Mouse (Mus musculus) embryonic facial prominence, embryonic 12.5 days (tissue): ENCODE measurements around the gene Rab8a. TPM values are rescaled to one million over a fixed set of nuclear protein-coding genes. Genes with fewer than 3 reads are reported as not detected.

ENCODE experiments used
- ATAC-seq: fragments of 200-750 bp; cut with Nextera tagmentation; 2 replicates; pipeline ENCODE4 v1.8.0; 2017; ENCODE audit not compliant: insufficient number of reproducible peaks, insufficient read depth, low FRiP score, low TSS enrichment
- H3K27ac ChIP-seq: fragments of 300-500 bp; sonication (generic); 2 replicates; pipeline ENCODE4 v1.5.1; 2016; ENCODE audit warnings: mild to moderate bottlenecking
- H3K27me3 ChIP-seq: fragments of 300-500 bp; sonication (generic); 2 replicates; pipeline ENCODE4 v1.6.1; 2016; ENCODE audit warnings: mild to moderate bottlenecking, moderate library complexity
- H3K36me3 ChIP-seq: fragments of 300-500 bp; sonication (generic); 2 replicates; pipeline ENCODE4 v1.6.1; 2016; ENCODE audit warnings: mild to moderate bottlenecking
- H3K4me1 ChIP-seq: fragments of 300-500 bp; sonication (generic); 2 replicates; pipeline ENCODE4 v1.6.1; 2016
- H3K4me2 ChIP-seq: fragments of 300-500 bp; sonication (generic); replicated peaks from 2 replicates; pipeline ENCODE4 v1.6.1; 2016; ENCODE audit warnings: mild to moderate bottlenecking, moderate library complexity
- H3K4me3 ChIP-seq: fragments of 300-500 bp; sonication (generic); 2 replicates; pipeline ENCODE4 v1.5.1; 2016; ENCODE audit warnings: mild to moderate bottlenecking
- H3K9ac ChIP-seq: fragments of 300-500 bp; sonication (generic); 2 replicates; pipeline ENCODE4 v1.6.1; 2016; ENCODE audit warnings: mild to moderate bottlenecking, moderate library complexity
- H3K9me3 ChIP-seq: fragments of 300-500 bp; sonication (generic); 2 replicates; pipeline ENCODE4 v1.6.1; 2016; ENCODE audit warnings: mild to moderate bottlenecking, moderate library complexity
- WGBS: fragments of 180-500 bp; shearing (Covaris S2); methylation state at CpG from one replicate; pipeline ENCODE4 v1.1.7; 2016; 5-methylcytosine and 5-hydroxymethylcytosine counted together
- polyA plus RNA-seq: library from polyadenylated mRNA; unstranded; fragments of >200 nt; fragmentation: Nextera tagmentation; extraction: Ambion mirVana; gene quantifications from 2 replicates; pipeline ENCODE4 v1.2.1, GENCODE M21; 2016

Rab8a gene
- polyA plus RNA-seq, 1 experiment from 2014 or later = 123 TPM

- no peak for ATAC-seq
- Histone ChIP-seq H3K36me3 (peaks cover 89% of the 10 kb centered on the region), H3K4me1 (no peaks in the 10 kb centered on the region), H3K4me3 (no peak overlapping the region), H3K27ac (no peak overlapping the region), H3K9ac (no peak overlapping the region), H3K4me2 (no peak overlapping the region), H3K9me3 (no peaks in the 10 kb centered on the region), H3K27me3 (no peaks in the 10 kb centered on the region)
- WGBS = 73% methylated on average over 1 of the region's 1 CpGs
These were observed 11.9 kb upstream of the Rab8a start for GRCm38 (mm10) chr8:72149056-72149455.

GRCm38 (mm10) chr8:72151418-72152078, 9.5 kb upstream of the Rab8a start:
- Histone ChIP-seq H3K4me1 (no peaks in the 10 kb centered on the region), H3K27me3 (no peaks in the 10 kb centered on the region), H3K4me2 (no peak overlapping the region), H3K27ac (no peak overlapping the region), H3K9me3 (no peaks in the 10 kb centered on the region), H3K9ac (no peak overlapping the region), H3K4me3 (no peak overlapping the region), H3K36me3 (peaks cover 70% of the 10 kb centered on the region)
- WGBS = 86% methylated on average over 3 of the region's 3 CpGs
- no peak for ATAC-seq

- Histone ChIP-seq H3K36me3 (peaks cover 52% of the 10 kb centered on the region), H3K4me3 (no peak overlapping the region), H3K27ac (no peak overlapping the region), H3K9me3 (no peaks in the 10 kb centered on the region), H3K4me2 (no peak overlapping the region), H3K9ac (no peak overlapping the region), H3K27me3 (no peaks in the 10 kb centered on the region), H3K4me1 (no peaks in the 10 kb centered on the region)
- ATAC-seq = no peak
These were observed 7.6 kb upstream of the Rab8a start for GRCm38 (mm10) chr8:72153382-72153781.

- 84% methylated on average over 2 of the region's 2 CpGs for WGBS
- no peak overlapping the region for H3K9ac ChIP-seq
- peaks cover 15% of the 10 kb centered on the region for H3K4me1 ChIP-seq
- no peak overlapping the region for H3K4me2 ChIP-seq
- no peak overlapping the region for H3K4me3 ChIP-seq
- no peak overlapping the region for H3K27ac ChIP-seq
- no peaks in the 10 kb centered on the region for H3K27me3 ChIP-seq
- H3K9me3 ChIP-seq = no peaks in the 10 kb centered on the region
- H3K36me3 ChIP-seq = peaks cover 12% of the 10 kb centered on the region; the same call in 1 of the 2 replicates
- ATAC-seq = no peak
These were observed 2.9 kb upstream of the Rab8a start for GRCm38 (mm10) chr8:72158096-72158495.

GRCm38 (mm10) chr8:72158726-72159125, 2.3 kb upstream of the Rab8a start:
- Histone ChIP-seq H3K9ac (no peak overlapping the region), H3K9me3 (no peaks in the 10 kb centered on the region), H3K4me1 (peaks cover 15% of the 10 kb centered on the region), H3K36me3 (peaks cover 5% of the 10 kb centered on the region; the same call in 1 of the 2 replicates), H3K4me3 (no peak overlapping the region), H3K4me2 (no peak overlapping the region), H3K27me3 (no peaks in the 10 kb centered on the region), H3K27ac (no peak overlapping the region)
- ATAC-seq = no peak
- 82% methylated on average over 3 of the region's 3 CpGs for WGBS

- Histone ChIP-seq H3K27ac (no peak overlapping the region), H3K9ac (no peak overlapping the region), H3K27me3 (no peaks in the 10 kb centered on the region), H3K4me1 (peaks cover 15% of the 10 kb centered on the region), H3K9me3 (no peaks in the 10 kb centered on the region), H3K4me2 (peak overlapping the region; percentile 48), H3K36me3 (peaks cover 8% of the 10 kb centered on the region; the same call in 1 of the 2 replicates), H3K4me3 (peak overlapping the region; percentile 97)
- WGBS = 81% methylated on average over 3 of the region's 3 CpGs
- no peak for ATAC-seq
These were observed 993 bp upstream of the Rab8a start for GRCm38 (mm10) chr8:72160007-72160406.

GRCm38 (mm10) chr8:72162821-72163220, 1.8 kb downstream of the Rab8a start:
- no peak overlapping the region for H3K4me3 ChIP-seq

GRCm38 (mm10) chr8:72169098-72169668, 8.2 kb downstream of the Rab8a start:
- H3K36me3 ChIP-seq = peaks cover 78% of the 10 kb centered on the region
- 93% methylated on average over 3 of the region's 3 CpGs for WGBS
- H3K27me3 ChIP-seq = no peaks in the 10 kb centered on the region
- H3K4me3 ChIP-seq = no peak overlapping the region
- H3K9ac ChIP-seq = no peak overlapping the region
- H3K4me2 ChIP-seq = no peak overlapping the region
- no peaks in the 10 kb centered on the region for H3K4me1 ChIP-seq
- H3K27ac ChIP-seq = no peak overlapping the region
- H3K9me3 ChIP-seq = no peaks in the 10 kb centered on the region
- ATAC-seq = no peak

More at GRCm38 (mm10) chr8:72162821-72163220, 1.8 kb downstream of the Rab8a start:
- H3K9ac ChIP-seq = no peak overlapping the region
- peaks cover 17% of the 10 kb centered on the region for H3K36me3 ChIP-seq
- H3K4me1 ChIP-seq = peaks cover 15% of the 10 kb centered on the region
- H3K9me3 ChIP-seq = no peaks in the 10 kb centered on the region
- H3K4me2 ChIP-seq = no peak overlapping the region
- H3K27ac ChIP-seq = no peak overlapping the region
- no peaks in the 10 kb centered on the region for H3K27me3 ChIP-seq
- no peak for ATAC-seq

- H3K36me3 ChIP-seq = peaks cover 77% of the 10 kb centered on the region
- 85% methylated on average over 3 of the region's 3 CpGs for WGBS
- no peak for ATAC-seq
- H3K9ac ChIP-seq = no peak overlapping the region
- H3K9me3 ChIP-seq = no peaks in the 10 kb centered on the region
- no peak overlapping the region for H3K27ac ChIP-seq
- no peaks in the 10 kb centered on the region for H3K27me3 ChIP-seq
- no peak overlapping the region for H3K4me3 ChIP-seq
- no peaks in the 10 kb centered on the region for H3K4me1 ChIP-seq
- no peak overlapping the region for H3K4me2 ChIP-seq
These were observed 8.8 kb downstream of the Rab8a start for GRCm38 (mm10) chr8:72169681-72170249.

- H3K36me3 ChIP-seq = peaks cover 91% of the 10 kb centered on the region
- 66% methylated on average over 5 of the region's 5 CpGs for WGBS
- no peaks in the 10 kb centered on the region for H3K4me1 ChIP-seq
- H3K4me3 ChIP-seq = no peak overlapping the region
- no peak overlapping the region for H3K9ac ChIP-seq
- no peaks in the 10 kb centered on the region for H3K27me3 ChIP-seq
- no peaks in the 10 kb centered on the region for H3K9me3 ChIP-seq
- no peak overlapping the region for H3K4me2 ChIP-seq
- peak; percentile 36; the same call in 1 of the 2 replicates for ATAC-seq
- H3K27ac ChIP-seq = no peak overlapping the region
These were observed 16.4 kb downstream of the Rab8a start for GRCm38 (mm10) chr8:72177346-72177925.

GRCm38 (mm10) chr8:72183554-72184202, 22.7 kb downstream of the Rab8a start:
- 84% methylated on average over 2 of the region's 2 CpGs for WGBS
- Histone ChIP-seq H3K36me3 (peaks cover 32% of the 10 kb centered on the region), H3K27ac (no peak overlapping the region), H3K4me2 (no peak overlapping the region), H3K4me3 (no peak overlapping the region), H3K4me1 (no peaks in the 10 kb centered on the region), H3K9ac (no peak overlapping the region), H3K9me3 (no peaks in the 10 kb centered on the region), H3K27me3 (no peaks in the 10 kb centered on the region)
- ATAC-seq = no peak
